Mouse (Mus musculus): Measurements from ENCODE around the gene Fkbp1a. TPM values are rescaled to one million over a fixed set of nuclear protein-coding genes. Genes with fewer than 3 reads are reported as not detected.

The Fkbp1a gene
- polyA plus RNA-seq, 1 experiment: 37.1 TPM

- H3K27ac ChIP-seq (ENCODE audit: insufficient read depth, low read length): no peak overlapping the region
- WGBS: 87% methylated on average over 4 of the region's 4 CpGs
- no peaks in the 10 kb centered on the region for H3K27me3 ChIP-seq (ENCODE audit: control insufficient read depth, insufficient read depth, low read length)
- TF ChIP-seq POLR2A (IDR thresholded peaks at IDR 0.05; ENCODE audit: low read depth, low read length): no peak
- TF ChIP-seq CTCF (IDR thresholded peaks at IDR 0.05; ENCODE audit: extremely low read depth, insufficient read depth, insufficient read length, insufficient replicate concordance): no peak
- no peaks in the 10 kb centered on the region for H3K4me1 ChIP-seq (ENCODE audit: control insufficient read depth, insufficient read depth, insufficient read length)
- H3K4me3 ChIP-seq (ENCODE audit: extremely low read depth, insufficient read depth, insufficient read length): no peak overlapping the region
- DNase-seq (ENCODE audit: low read depth in 1 of 2, low spot score in 2 of 2): no peak
- no peaks in the 10 kb centered on the region for H3K36me3 ChIP-seq (ENCODE audit: control insufficient read depth, insufficient read depth, low read length)
These were observed 59.8 kb downstream of the Fkbp1a start for GRCm38 (mm10) chr2:151602106-151602505.

DNA sequence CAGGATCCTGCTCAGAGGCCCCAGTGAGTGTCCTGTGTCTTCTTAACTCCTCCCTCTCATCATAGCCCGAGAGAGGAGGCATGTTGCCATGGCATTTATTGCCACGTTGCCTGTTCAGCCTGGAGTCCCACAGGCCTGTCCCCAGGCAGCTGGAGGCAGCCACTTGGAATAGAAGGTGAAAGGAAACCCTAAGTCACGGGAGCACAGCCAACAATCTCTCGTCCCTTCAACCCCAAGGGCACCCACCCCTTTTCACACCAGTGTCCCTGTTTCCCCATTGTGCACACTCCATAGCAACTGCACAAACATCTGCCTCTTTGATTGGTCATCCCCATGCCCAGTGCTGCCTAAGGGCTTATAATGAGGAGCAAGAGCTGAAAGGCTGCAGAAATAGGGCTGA lies 61.3 kb downstream of the Fkbp1a start:
- Histone ChIP-seq H3K36me3 (ENCODE audit: control insufficient read depth, insufficient read depth, low read length) (no peaks in the 10 kb centered on the region), H3K27me3 (ENCODE audit: control insufficient read depth, insufficient read depth, low read length) (no peaks in the 10 kb centered on the region), H3K27ac (ENCODE audit: insufficient read depth, low read length) (no peak overlapping the region), H3K4me1 (ENCODE audit: control insufficient read depth, insufficient read depth, insufficient read length) (no peaks in the 10 kb centered on the region), H3K4me3 (ENCODE audit: extremely low read depth, insufficient read depth, insufficient read length) (no peak overlapping the region)
- TF ChIP-seq CTCF (IDR thresholded peaks at IDR 0.05; ENCODE audit: extremely low read depth, insufficient read depth, insufficient read length, insufficient replicate concordance): no peak
- TF ChIP-seq POLR2A (IDR thresholded peaks at IDR 0.05; ENCODE audit: low read depth, low read length): no peak
- WGBS: 76% methylated on average over 4 of the region's 4 CpGs
- no peak for DNase-seq (ENCODE audit: low read depth in 1 of 2, low spot score in 2 of 2)

DNA sequence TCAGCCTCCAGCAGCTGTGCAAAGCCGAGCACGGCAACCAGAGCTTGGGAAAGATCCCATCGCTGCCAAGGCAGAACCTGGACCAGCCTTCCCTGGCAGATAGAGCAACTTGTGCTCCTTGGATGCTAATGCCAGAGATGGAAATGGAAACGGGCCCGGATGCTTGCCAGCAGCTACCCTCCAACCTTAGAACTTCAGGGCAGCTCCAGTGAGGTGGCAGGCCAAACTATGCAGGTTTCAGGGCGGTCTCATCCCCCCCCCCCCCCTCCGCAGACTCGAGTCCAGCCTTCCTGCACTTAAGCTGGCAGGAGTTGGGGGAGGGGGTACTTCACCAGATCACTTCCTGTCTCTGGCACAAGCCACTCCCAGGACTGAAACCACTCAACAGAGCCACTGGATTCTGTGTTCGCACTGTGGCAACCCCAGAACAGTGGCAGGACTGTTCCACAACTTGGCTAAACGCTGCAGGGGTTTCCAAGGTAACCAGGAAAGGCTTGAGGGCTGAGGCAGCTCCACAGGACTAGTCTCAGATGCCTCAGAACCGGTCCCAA lies 63.2 kb downstream of the Fkbp1a start:
- H3K4me3 ChIP-seq (ENCODE audit: extremely low read depth, insufficient read depth, insufficient read length): no peak overlapping the region
- 38% methylated on average over 11 of the region's 11 CpGs for WGBS
- H3K27ac ChIP-seq (ENCODE audit: insufficient read depth, low read length): no peak overlapping the region
- H3K27me3 ChIP-seq (ENCODE audit: control insufficient read depth, insufficient read depth, low read length): no peaks in the 10 kb centered on the region
- no peaks in the 10 kb centered on the region for H3K36me3 ChIP-seq (ENCODE audit: control insufficient read depth, insufficient read depth, low read length)
- TF ChIP-seq POLR2A (IDR thresholded peaks at IDR 0.05; ENCODE audit: low read depth, low read length) (no peak), CTCF (IDR thresholded peaks at IDR 0.05; ENCODE audit: extremely low read depth, insufficient read depth, insufficient read length, insufficient replicate concordance) (no peak)
- H3K4me1 ChIP-seq (ENCODE audit: control insufficient read depth, insufficient read depth, insufficient read length): no peaks in the 10 kb centered on the region
- no peak for DNase-seq (ENCODE audit: low read depth in 1 of 2, low spot score in 2 of 2)

GRCm38 (mm10) chr2:151608435-151608834 lies 66.2 kb downstream of the Fkbp1a start:
- Histone ChIP-seq H3K27ac (ENCODE audit: insufficient read depth, low read length) (no peak overlapping the region), H3K4me3 (ENCODE audit: extremely low read depth, insufficient read depth, insufficient read length) (no peak overlapping the region), H3K4me1 (ENCODE audit: control insufficient read depth, insufficient read depth, insufficient read length) (no peaks in the 10 kb centered on the region), H3K36me3 (ENCODE audit: control insufficient read depth, insufficient read depth, low read length) (no peaks in the 10 kb centered on the region), H3K27me3 (ENCODE audit: control insufficient read depth, insufficient read depth, low read length) (no peaks in the 10 kb centered on the region)
- no peak for DNase-seq (ENCODE audit: low read depth in 1 of 2, low spot score in 2 of 2)
- WGBS: 55% methylated on average over 1 of the region's 1 CpGs
- TF ChIP-seq CTCF (IDR thresholded peaks at IDR 0.05; ENCODE audit: extremely low read depth, insufficient read depth, insufficient read length, insufficient replicate concordance): no peak
- TF ChIP-seq POLR2A (IDR thresholded peaks at IDR 0.05; ENCODE audit: low read depth, low read length): no peak

- TF ChIP-seq CTCF (IDR thresholded peaks at IDR 0.05; ENCODE audit: extremely low read depth, insufficient read depth, insufficient read length, insufficient replicate concordance) (no peak), POLR2A (IDR thresholded peaks at IDR 0.05; ENCODE audit: low read depth, low read length) (no peak)
- no peak overlapping the region for H3K27ac ChIP-seq (ENCODE audit: insufficient read depth, low read length)
- H3K36me3 ChIP-seq (ENCODE audit: control insufficient read depth, insufficient read depth, low read length): no peaks in the 10 kb centered on the region
- WGBS: 40% methylated on average over 3 of the region's 3 CpGs
- no peaks in the 10 kb centered on the region for H3K4me1 ChIP-seq (ENCODE audit: control insufficient read depth, insufficient read depth, insufficient read length)
- no peak overlapping the region for H3K4me3 ChIP-seq (ENCODE audit: extremely low read depth, insufficient read depth, insufficient read length)
- H3K27me3 ChIP-seq (ENCODE audit: control insufficient read depth, insufficient read depth, low read length): no peaks in the 10 kb centered on the region
- no peak for DNase-seq (ENCODE audit: low read depth in 1 of 2, low spot score in 2 of 2)
These were observed 67.7 kb downstream of the Fkbp1a start for GRCm38 (mm10) chr2:151609974-151610373.

Other genes starting within 250 kb of the Fkbp1a start
- not detected in 2 replicates for gene 4921509C19Rik, start 66.3 kb upstream of the Fkbp1a start, polyA plus RNA-seq (2012; rRNA removed)
- 29.4 and 30.7 TPM in 2 replicates for gene Nsfl1c, start 48.3 kb upstream of the Fkbp1a start, polyA plus RNA-seq (2012; rRNA removed)
- gene Sdcbp2, start 30.1 kb downstream of the Fkbp1a start, polyA plus RNA-seq (2012; rRNA removed): 2.3 TPM in 2 replicates
- gene Snph, start 90.1 kb downstream of the Fkbp1a start, polyA plus RNA-seq (2012; rRNA removed): 0.20 and 0.65 TPM in 2 replicates
- gene Rad21l, start 126.0 kb downstream of the Fkbp1a start, polyA plus RNA-seq (2012; rRNA removed): not detected in 2 replicates
- 0.06 and 0.11 TPM in 2 replicates for gene Tmem74b, start 159.5 kb downstream of the Fkbp1a start, polyA plus RNA-seq (2012; rRNA removed)
- 39.5 and 43.2 TPM in 2 replicates for gene Psmf1, start 201.7 kb downstream of the Fkbp1a start, polyA plus RNA-seq (2012; rRNA removed)